Mouse (Mus musculus) layer of hippocampus, adult 2 months (tissue): Measurements from ENCODE around the gene Immp2l. TPM values are rescaled to one million over a fixed set of nuclear protein-coding genes. Genes with fewer than 3 reads are reported as not detected.

Source experiments
- DNase-seq, 2 experiments: peaks; one replicate each; pipeline ENCODE4 v3.0.0; 2022; ENCODE audit warnings: low spot score in 2 of 2
- H3K27ac ChIP-seq: fragments of 200-600 bp; 2 replicates; pipeline ENCODE4 v1.8.1; 2022
- H3K4me3 ChIP-seq: fragments of 200-600 bp; 2 replicates; pipeline ENCODE4 v1.8.1; 2022; ENCODE audit warnings: mild to moderate bottlenecking
- CTCF ChIP-seq: fragments of 200-600 bp; conservative IDR thresholded peaks from 2 replicates; pipeline ENCODE4 v1.8.1; 2022; ENCODE audit warnings: antibody characterized with exemption, mild to moderate bottlenecking, moderate library complexity
- total RNA-seq, 2 experiments: library from RNA; stranded (reverse); gene quantifications; 2 replicates each; pipeline ENCODE4 v1.2.3; 2021

Gene Immp2l
- total RNA-seq, 2 experiments from 2014 or later: 6.9 to 15.1 TPM

GRCm38 (mm10) chr12:41510588-41510987 is 486.7 kb downstream of the Immp2l start:
- no peak for DNase-seq
- Histone ChIP-seq H3K27ac (no peak overlapping the region), H3K4me3 (no peak overlapping the region)
- TF ChIP-seq CTCF: no peak

GRCm38 (mm10) chr12:41518897-41519296 is 495.0 kb downstream of the Immp2l start:
- TF ChIP-seq CTCF: no peak
- H3K27ac ChIP-seq: no peak overlapping the region
- DNase-seq: no peak
- no peak overlapping the region for H3K4me3 ChIP-seq

GRCm38 (mm10) chr12:41520326-41520725 is 496.4 kb downstream of the Immp2l start:
- Histone ChIP-seq H3K4me3 (no peak overlapping the region), H3K27ac (no peak overlapping the region)
- DNase-seq: no peak
- no peak for TF ChIP-seq CTCF

GRCm38 (mm10) chr12:41521671-41522070 is 497.8 kb downstream of the Immp2l start:
- no peak for DNase-seq
- no peak overlapping the region for H3K27ac ChIP-seq
- TF ChIP-seq CTCF: no peak
- H3K4me3 ChIP-seq: no peak overlapping the region

GRCm38 (mm10) chr12:41526688-41527087 is 502.8 kb downstream of the Immp2l start:
- H3K27ac ChIP-seq: no peak overlapping the region
- no peak for DNase-seq
- H3K4me3 ChIP-seq: no peak overlapping the region
- TF ChIP-seq CTCF: no peak

GRCm38 (mm10) chr12:41528410-41528809 is 504.5 kb downstream of the Immp2l start:
- Histone ChIP-seq H3K4me3 (no peak overlapping the region), H3K27ac (no peak overlapping the region)
- no peak for DNase-seq
- no peak for TF ChIP-seq CTCF

- DNase-seq: no peak
- H3K27ac ChIP-seq: no peak overlapping the region
These were observed 516.1 kb downstream of the Immp2l start for GRCm38 (mm10) chr12:41539989-41540388.

GRCm38 (mm10) chr12:41551578-41551977 is 527.7 kb downstream of the Immp2l start:
- DNase-seq: no peak
- H3K4me3 ChIP-seq: no peak overlapping the region
- H3K27ac ChIP-seq: no peak overlapping the region
- no peak for TF ChIP-seq CTCF

More at GRCm38 (mm10) chr12:41539989-41540388, 516.1 kb downstream of the Immp2l start:
- TF ChIP-seq CTCF: no peak
- H3K4me3 ChIP-seq: no peak overlapping the region

- no peak for TF ChIP-seq CTCF
- no peak overlapping the region for H3K27ac ChIP-seq
- DNase-seq: no peak
- H3K4me3 ChIP-seq: no peak overlapping the region
These were observed 533.9 kb downstream of the Immp2l start for GRCm38 (mm10) chr12:41557832-41558231.

- no peak overlapping the region for H3K4me3 ChIP-seq
- no peak for DNase-seq
- TF ChIP-seq CTCF: no peak
- H3K27ac ChIP-seq: no peak overlapping the region
These were observed 535.3 kb downstream of the Immp2l start for GRCm38 (mm10) chr12:41558956-41559735.

- Histone ChIP-seq H3K27ac (no peak overlapping the region), H3K4me3 (no peak overlapping the region)
- no peak for DNase-seq
- no peak for TF ChIP-seq CTCF
These were observed 541.9 kb downstream of the Immp2l start for GRCm38 (mm10) chr12:41565540-41566432.

- no peak for DNase-seq
- TF ChIP-seq CTCF: no peak
- no peak overlapping the region for H3K4me3 ChIP-seq
- H3K27ac ChIP-seq: no peak overlapping the region
These were observed 542.5 kb downstream of the Immp2l start for GRCm38 (mm10) chr12:41566433-41566794.

- Histone ChIP-seq H3K4me3 (no peak overlapping the region), H3K27ac (no peak overlapping the region)
- no peak for TF ChIP-seq CTCF
- DNase-seq: no peak
These were observed 549.9 kb downstream of the Immp2l start for GRCm38 (mm10) chr12:41573754-41574153.

- Histone ChIP-seq H3K4me3 (no peak overlapping the region), H3K27ac (no peak overlapping the region)
- DNase-seq: no peak
- TF ChIP-seq CTCF: no peak
These were observed 551.3 kb downstream of the Immp2l start for GRCm38 (mm10) chr12:41575221-41575620.
